Mouse (Mus musculus): Measurements from ENCODE around the gene Cfap65.

- TF ChIP-seq CTCF (conservative IDR thresholded peaks at IDR 0.05; ENCODE audit: insufficient read depth, insufficient read length, low read depth, low read length): no peak
- no peak for TF ChIP-seq POLR2A (IDR thresholded peaks at IDR 0.05; ENCODE audit: low read depth, low read length)
Observed at GRCm38 (mm10) chr1:74975936-74976335, 40.5 kb upstream of the Cfap65 start.
